Mouse (Mus musculus) E14TG2a.4 (cell line): Measurements from ENCODE around the gene Mid1.
"Not testable (repeated sequence)": the region's sequence is repeated elsewhere in the genome, so short reads cannot be mapped to it uniquely, and the experiment has no call there.

Experiments
- H3K27me3 ChIP-seq: 2 replicates; pipeline ENCODE4 v1.6.1; 2014; ENCODE audit warnings: low read length, control low read depth; ENCODE audit not compliant: insufficient read depth
- H3K36me3 ChIP-seq: 2 replicates; pipeline ENCODE4 v1.6.1; 2014; ENCODE audit warnings: low read length, control low read depth; ENCODE audit not compliant: insufficient read depth
- H3K4me1 ChIP-seq: replicated peaks from 2 replicates; pipeline ENCODE4 v1.6.1; 2014; ENCODE audit warnings: low read depth, low read length, control low read depth
- H3K4me3 ChIP-seq: replicated peaks from 2 replicates; pipeline ENCODE4 v1.5.1; 2014; ENCODE audit warnings: mild to moderate bottlenecking, low read length
- H3K9me3 ChIP-seq: 2 replicates; pipeline ENCODE4 v1.6.1; 2014; ENCODE audit warnings: low read length, control low read depth

Mid1 gene

DNA sequence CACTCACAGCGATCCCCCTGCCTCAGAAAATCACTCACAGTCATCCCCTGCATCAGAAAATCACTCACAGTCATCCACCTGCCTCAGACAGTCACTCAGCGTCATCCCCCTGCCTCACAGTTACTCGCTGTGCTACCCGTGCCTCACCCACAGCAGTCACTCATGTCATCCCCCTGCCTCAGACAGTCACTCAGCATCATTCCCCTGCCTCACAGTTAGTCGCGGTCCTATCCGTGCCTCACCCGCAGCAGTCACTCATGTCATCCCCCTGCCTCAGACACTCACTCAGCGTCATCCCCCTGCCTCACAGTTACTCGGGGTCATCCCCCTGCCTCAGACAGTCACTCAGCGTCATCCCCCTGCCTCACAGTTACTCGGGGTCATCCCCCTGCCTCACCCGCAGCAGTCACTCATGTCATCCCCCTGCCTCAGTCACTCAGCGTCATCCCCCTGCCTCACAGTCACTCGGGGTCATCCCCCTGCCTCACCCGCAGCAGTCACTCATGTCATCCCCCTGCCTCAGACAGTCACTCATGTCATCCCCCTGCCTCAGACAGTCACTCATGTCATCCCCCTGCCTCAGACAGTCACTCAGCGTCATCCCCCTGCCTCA, 311.0 kb downstream of the Mid1 start:
- Histone ChIP-seq H3K9me3 (peaks cover 71% of the 10 kb centered on the region), H3K36me3 (peaks cover 35% of the 10 kb centered on the region), H3K4me1 (peaks cover 57% of the 10 kb centered on the region), H3K27me3 (peaks cover 60% of the 10 kb centered on the region), H3K4me3 (peak overlapping the region; percentile 5; the same call in 1 of the 2 replicates)

DNA sequence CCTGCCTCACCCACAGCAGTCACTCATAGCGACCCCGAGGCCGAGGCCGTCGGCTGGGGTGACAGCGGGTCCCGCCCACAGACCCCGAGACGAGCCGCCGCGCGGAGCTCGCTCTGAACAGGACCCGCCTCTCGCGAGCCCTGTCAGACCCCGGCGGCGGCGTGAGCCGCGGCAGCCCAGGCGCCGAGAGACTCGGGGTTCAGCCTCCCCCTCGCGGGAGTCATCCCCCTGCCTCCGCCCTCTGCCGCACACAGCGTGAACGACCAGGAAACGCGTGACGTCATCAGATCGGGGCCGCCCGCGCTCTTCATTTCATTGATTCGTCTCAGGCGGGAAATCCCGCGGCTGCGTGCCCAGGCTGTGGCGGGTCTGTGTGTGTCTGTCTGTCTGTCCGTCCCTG, 311.9 kb downstream of the Mid1 start:
- Histone ChIP-seq H3K36me3 (peaks cover 31% of the 10 kb centered on the region), H3K4me3 (peak overlapping the region; percentile 88), H3K27me3 (peaks cover 58% of the 10 kb centered on the region)

DNA sequence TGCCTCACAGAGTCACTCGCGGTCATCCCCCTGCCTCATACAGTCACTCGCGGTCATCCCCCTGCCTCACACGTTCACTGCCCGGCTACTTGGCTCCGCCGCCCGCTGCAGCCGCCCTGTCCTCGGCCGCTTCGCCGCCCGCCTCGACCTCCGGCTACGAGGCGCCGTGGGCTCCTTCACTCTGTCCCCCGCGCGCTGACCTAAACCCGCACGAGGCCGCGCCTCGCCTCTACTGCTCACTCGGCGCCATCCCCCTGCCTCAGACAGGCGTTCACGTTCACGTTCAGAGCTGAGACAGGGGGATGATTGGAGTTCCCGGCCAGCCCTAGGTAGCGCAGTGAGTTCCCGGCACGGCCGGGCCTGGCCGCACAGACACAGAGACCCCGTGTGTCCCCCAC, 312.5 kb downstream of the Mid1 start:
- peaks cover 51% of the 10 kb centered on the region for H3K4me1 ChIP-seq
- peaks cover 60% of the 10 kb centered on the region for H3K9me3 ChIP-seq
- H3K36me3 ChIP-seq: peaks cover 28% of the 10 kb centered on the region
- H3K4me3 ChIP-seq: peak overlapping the region; percentile 88
- peaks cover 54% of the 10 kb centered on the region for H3K27me3 ChIP-seq

More for the DNA sequence above, 311.9 kb downstream of the Mid1 start:
- Histone ChIP-seq H3K9me3 (peaks cover 64% of the 10 kb centered on the region), H3K4me1 (peaks cover 52% of the 10 kb centered on the region)

DNA sequence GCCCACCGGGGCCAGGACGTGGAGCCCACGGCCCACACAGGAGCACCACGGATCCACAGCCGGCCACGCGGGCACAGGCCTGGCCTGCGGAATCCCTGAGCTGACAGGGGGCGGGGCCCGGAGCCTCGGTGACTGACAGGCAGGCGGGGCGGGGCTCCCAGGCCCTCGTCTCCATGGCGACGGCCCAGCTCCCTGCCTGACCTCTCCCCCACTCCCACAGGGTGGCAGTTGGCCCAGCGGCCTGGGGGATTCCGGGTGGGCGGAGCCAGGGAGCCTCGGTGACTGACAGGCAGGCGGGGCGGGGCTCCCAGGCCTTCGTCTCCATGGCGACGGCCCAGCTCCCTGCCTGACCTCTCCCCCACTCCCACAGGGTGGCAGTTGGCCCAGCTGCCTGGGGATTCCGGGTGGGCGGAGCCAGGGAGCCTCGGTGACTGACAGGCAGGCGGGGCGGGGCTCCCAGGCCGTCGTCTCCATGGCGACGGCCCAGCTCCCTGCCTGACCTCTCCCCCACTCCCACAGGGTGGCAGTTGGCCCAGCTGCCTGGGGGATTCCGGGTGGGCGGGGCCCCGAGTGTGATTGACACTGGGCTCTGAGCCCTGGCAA, 313.0 kb downstream of the Mid1 start:
- Histone ChIP-seq H3K36me3 (peaks cover 23% of the 10 kb centered on the region), H3K4me1 (peaks cover 46% of the 10 kb centered on the region), H3K9me3 (peaks cover 57% of the 10 kb centered on the region), H3K4me3 (peak overlapping the region; percentile 88), H3K27me3 (peaks cover 49% of the 10 kb centered on the region)

DNA sequence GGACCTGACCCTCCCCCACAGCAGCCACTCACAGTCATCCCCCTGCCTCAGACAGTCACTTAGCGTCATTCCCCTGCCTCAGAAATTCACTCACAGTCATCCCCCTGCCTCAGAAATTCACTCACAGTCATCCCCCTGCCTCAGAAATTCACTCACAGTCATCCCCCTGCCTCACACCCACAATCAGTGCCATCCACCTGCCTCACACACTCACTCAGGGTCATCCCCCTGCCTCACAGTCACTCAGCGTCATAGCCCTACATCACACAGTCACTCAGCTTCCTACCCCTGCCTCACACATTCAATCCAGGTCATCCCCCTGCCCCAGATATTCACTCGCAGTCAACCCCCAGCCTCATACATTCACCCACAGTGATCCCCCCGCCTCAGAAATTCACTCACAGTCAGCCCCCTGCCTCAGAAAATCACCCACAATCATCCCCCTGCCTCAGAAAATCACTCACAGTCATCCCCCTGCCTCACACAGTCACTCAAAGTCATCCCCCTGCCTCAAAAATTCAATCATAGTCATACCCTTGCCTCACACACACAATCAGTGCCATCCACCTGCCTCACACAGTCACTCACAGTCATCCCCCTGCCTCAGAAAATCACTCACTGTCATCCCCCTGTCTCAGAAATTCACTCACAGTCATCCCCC, 313.7 kb downstream of the Mid1 start:
- peaks cover 42% of the 10 kb centered on the region for H3K27me3 ChIP-seq
- peaks cover 42% of the 10 kb centered on the region for H3K4me1 ChIP-seq
- peaks cover 52% of the 10 kb centered on the region for H3K9me3 ChIP-seq
- peaks cover 16% of the 10 kb centered on the region for H3K36me3 ChIP-seq
- peak overlapping the region; percentile 3 for H3K4me3 ChIP-seq

DNA sequence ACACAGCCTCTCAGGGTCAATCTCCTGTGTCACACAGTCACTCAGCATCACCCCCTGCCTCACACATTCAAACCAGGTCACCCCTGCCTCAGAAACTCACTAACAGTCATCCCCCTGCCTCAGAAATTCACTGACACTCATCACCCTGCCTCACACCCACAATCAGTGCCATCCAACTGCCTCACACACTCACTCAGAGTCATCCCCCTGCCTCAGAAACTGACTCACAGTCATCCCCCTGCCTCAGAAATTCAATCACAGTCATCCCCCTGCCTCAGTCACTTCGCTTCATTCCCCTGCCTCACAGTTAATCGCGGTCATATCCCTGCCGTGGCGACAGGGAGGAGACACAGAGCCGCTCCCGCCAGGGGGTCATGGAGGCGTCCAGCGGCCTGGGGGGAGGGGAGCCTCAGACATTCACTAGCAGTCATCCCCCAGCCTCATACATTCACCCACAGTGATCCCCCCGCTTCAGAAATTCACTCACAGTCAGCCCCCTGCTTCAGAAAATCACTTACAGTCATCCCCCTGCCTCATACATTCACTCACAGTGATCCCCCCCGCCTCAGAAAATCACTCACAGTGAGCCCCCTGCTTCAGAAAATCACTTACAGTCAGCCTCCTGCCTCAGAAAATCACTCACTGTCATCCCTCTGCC, 314.4 kb downstream of the Mid1 start:
- peak overlapping the region; percentile 3 for H3K4me3 ChIP-seq
- peaks cover 35% of the 10 kb centered on the region for H3K27me3 ChIP-seq
- H3K4me1 ChIP-seq: peaks cover 42% of the 10 kb centered on the region
- peaks cover 50% of the 10 kb centered on the region for H3K9me3 ChIP-seq
- H3K36me3 ChIP-seq: peaks cover 11% of the 10 kb centered on the region

DNA sequence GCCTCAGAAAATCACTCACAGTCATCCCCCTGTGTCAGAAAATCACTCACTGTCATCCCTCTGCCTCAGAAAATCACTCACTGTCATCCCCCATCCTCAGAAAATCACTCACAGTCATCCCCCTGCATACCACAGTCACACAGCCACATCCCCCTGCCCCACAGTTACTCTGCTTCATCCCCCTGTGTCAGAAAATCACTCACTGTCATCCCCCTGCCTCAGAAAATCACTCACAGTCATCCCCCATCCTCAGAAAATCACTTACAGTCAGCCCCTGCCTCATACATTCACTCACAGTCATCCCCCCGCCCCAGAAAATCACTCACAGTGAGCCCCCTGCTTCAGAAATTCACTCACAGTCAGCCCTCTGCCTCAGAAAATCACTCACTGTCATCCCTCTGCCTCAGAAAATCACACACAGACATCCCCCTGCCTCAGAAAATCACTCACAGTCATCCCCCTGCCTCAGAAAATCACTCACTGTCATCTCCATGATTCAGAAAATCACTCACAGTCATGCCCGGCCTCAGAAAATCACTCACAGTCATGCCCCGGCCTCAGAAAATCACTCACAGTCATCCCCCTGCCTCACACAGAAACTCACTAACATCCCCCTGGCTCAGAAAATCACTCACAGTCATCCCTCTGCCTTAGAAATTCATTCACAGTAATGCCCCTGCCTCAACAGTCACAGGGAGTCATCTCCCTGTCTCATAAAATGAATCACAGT, 315.1 kb downstream of the Mid1 start:
- Histone ChIP-seq H3K9me3 (peaks cover 48% of the 10 kb centered on the region), H3K27me3 (peaks cover 28% of the 10 kb centered on the region), H3K4me1 (peaks cover 47% of the 10 kb centered on the region)
- H3K4me3 ChIP-seq, H3K36me3 ChIP-seq: not testable (repeated sequence)

DNA sequence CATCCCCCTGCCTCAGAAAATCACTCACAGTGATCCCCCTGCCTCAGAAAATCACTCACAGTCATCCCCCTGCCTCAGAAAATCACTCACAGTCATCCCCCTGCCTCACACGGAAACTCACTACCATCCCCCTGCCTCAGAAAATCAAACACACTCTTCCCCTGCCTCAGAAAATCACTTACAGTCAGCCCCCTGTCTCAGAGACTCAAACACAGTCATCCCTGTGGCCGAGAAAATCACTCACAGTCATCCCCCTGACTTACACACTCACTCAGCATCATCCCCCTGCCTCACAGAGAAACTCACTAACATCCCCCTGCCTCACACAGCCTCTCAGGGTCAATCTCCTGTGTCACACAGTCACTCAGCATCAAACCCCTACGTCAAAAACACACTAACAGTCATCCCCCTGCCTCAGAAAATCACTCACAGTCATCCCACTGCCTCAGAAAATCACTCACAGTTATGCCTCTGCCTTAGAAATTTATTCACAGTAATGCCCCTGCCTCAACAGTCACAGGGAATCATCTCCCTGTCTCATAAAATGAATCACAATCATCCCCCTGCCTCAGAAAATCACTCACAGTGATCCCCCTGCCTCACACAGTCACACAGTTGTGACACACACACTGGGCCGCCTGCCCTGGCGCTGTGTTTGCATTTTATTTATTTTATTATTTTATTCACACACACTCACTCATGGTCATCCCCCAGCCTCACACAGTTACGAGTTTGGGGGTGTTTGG, 315.8 kb downstream of the Mid1 start:
- Histone ChIP-seq H3K4me3 (peak overlapping the region; percentile 3), H3K9me3 (peaks cover 45% of the 10 kb centered on the region), H3K4me1 (peaks cover 47% of the 10 kb centered on the region), H3K27me3 (peaks cover 20% of the 10 kb centered on the region)
- H3K36me3 ChIP-seq: not testable (repeated sequence)

DNA sequence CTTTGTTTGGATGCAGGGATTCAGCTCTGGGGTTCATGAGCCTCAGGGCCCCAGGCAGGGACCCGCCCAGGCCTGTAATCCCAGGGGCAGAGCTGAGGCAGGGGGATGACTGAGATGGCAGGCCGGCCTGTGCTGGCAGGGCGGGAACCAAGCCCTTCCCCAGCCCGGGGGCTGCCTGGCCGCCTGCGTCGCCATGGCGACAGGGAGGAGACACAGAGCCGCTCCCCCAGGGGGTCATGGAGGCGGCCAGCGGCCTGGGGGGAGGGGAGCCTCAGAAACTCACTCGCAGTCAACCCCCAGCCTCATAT, 316.3 kb downstream of the Mid1 start:
- Histone ChIP-seq H3K4me3 (peak overlapping the region; percentile 3), H3K4me1 (peaks cover 45% of the 10 kb centered on the region), H3K9me3 (peaks cover 44% of the 10 kb centered on the region), H3K27me3 (peaks cover 16% of the 10 kb centered on the region)
- not testable (repeated sequence) for H3K36me3 ChIP-seq

DNA sequence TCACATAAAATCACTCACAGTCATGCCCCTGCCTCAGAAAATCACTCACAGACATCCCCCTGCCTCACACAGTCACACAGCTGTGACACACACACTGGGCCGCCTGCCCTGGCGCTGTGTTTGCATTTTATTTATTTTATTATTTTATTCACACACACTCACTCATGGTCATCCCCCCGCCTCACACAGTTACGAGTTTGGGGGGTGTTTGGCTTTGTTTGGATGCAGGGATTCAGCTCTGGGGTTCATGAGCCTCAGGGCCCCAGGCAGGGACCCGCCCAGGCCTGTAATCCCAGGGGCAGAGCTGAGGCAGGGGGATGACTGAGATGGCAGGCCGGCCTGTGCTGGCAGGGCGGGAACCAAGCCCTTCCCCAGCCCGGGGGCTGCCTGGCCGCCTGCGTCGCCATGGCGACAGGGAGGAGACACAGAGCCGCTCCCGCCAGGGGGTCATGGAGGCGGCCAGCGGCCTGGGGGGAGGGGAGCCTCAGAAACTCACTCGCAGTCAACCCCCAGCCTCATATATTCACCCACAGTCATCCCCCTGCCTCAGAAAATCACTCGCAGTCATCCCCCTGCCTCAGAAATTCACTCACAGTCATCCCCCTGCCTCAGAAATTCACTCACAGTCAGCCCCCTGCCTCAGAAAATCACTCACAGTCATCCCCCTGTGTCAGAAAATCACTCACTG, 317.7 kb downstream of the Mid1 start:
- peaks cover 46% of the 10 kb centered on the region for H3K4me1 ChIP-seq
- not testable (repeated sequence) for H3K36me3 ChIP-seq, H3K4me3 ChIP-seq, H3K27me3 ChIP-seq
- peaks cover 47% of the 10 kb centered on the region for H3K9me3 ChIP-seq

DNA sequence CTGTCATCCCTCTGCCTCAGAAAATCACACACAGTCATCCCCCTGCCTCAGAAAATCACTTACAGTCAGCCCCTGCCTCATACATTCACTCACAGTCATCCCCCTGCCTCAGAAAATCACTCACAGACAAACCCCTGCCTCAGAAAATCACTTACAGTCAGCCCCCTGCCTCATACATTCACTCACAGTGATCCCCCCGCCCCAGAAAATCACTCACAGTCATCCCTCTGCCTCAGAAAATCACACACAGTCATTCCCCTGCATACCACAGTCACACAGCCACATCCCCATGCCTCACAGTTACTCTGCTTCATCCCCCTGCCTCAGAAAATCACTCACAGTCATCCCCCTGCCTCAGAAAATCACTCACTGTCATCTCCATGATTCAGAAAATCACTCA, 318.5 kb downstream of the Mid1 start:
- Histone ChIP-seq H3K9me3 (peaks cover 53% of the 10 kb centered on the region), H3K4me3 (0 out of 2 replicates have a peak overlapping the region, but pooled peaks have one; percentile 5), H3K4me1 (peaks cover 54% of the 10 kb centered on the region)
- not testable (repeated sequence) for H3K27me3 ChIP-seq, H3K36me3 ChIP-seq

DNA sequence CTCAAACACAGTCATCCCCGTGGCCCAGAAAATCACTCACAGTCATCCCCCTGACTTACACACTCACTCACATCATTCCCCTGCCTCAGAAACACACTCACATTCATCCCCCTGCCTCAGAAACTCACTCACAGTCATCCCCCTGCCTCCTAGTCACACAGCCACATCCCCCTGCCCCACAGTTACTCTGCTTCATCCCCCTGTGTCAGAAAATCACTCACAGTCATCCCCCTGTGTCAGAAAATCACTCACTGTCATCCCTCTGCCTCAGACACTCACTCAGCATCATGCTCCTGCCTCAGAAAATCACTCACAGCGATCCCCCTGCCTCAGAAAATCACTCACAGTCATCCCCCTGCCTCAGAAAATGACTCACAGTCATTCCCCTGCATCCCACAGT, 319.2 kb downstream of the Mid1 start:
- peaks cover 48% of the 10 kb centered on the region for H3K9me3 ChIP-seq
- not testable (repeated sequence) for H3K36me3 ChIP-seq
- peak overlapping the region; percentile 5 for H3K4me3 ChIP-seq

More for the DNA sequence above, 319.2 kb downstream of the Mid1 start:
- not testable (repeated sequence) for H3K27me3 ChIP-seq
- peaks cover 51% of the 10 kb centered on the region for H3K4me1 ChIP-seq
